Mouse (Mus musculus): ENCODE measurements around the gene Mical3. TPM values are rescaled to one million over a fixed set of nuclear protein-coding genes. Genes with fewer than 3 reads are reported as not detected.

The Mical3 gene
- total RNA-seq, 1 experiment from 2014 or later, result 65.9 TPM

DNA sequence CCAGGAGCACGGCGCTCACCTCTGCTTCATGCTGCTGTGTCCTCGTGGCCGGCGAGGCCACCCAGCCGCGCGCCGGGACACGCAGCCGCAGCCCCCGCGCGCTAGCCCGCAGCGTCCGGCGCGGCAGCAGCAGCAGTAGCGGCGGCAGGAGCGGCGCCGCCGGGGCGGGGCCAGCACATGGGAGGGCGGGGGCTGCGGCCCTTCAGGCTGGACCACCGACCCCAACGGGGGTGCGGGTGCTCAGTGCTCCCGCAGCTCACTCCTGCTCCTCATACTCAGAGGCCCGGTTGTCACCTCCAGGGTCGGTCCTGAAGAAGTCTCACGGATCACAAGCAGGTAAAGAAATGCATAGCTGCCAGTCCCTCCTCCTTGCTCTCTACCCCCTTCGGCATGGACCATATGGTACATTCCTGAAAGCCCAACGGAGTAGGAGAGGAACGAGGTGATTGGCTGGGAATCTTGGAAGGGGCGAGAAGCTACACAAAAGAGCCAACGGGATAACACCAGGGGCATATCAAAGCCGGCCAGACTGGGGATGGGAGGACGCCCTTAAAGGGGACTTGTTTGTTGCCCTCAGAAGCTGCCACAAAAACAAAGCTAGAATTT, 20.7 kb downstream of the Mical3 start:
- peak; percentile 82 for DNase-seq

- DNase-seq, result peak; percentile 36
Measured at GRCm38 (mm10) chr6:121109181-121109981, 21.4 kb downstream of the Mical3 start.

- no peak for DNase-seq
Measured at GRCm38 (mm10) chr6:121108075-121108474, 22.7 kb downstream of the Mical3 start.

GRCm38 (mm10) chr6:121106711-121107405, 23.9 kb downstream of the Mical3 start:
- no peak for DNase-seq

- DNase-seq, result no peak
Measured at GRCm38 (mm10) chr6:121105726-121106125, 25.1 kb downstream of the Mical3 start.

- no peak for DNase-seq
Measured at GRCm38 (mm10) chr6:121103406-121104171, 27.2 kb downstream of the Mical3 start.

DNA sequence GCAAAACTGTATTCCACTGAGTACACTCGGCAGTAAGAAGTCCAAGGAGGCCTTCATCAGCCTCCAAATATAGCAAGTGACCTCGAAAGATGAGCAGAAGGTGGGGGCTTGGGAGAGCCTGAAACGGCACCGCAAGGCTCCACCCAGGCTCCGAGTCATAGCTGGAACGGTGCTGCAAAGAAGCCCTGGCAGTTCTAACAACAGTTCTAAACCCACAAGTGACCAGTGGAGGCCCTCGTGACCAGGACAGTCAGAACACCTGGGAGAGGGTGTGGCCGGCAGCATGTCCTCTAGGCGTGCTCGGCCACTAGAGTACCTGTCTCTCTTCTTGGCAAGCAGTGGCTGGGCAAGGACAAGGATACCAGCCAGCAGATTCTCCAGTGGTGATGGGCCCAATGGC, 27.9 kb downstream of the Mical3 start:
- peak; percentile 47 for DNase-seq

- no peak for DNase-seq
Measured at GRCm38 (mm10) chr6:121102084-121102483, 28.7 kb downstream of the Mical3 start.

GRCm38 (mm10) chr6:121101201-121101600, 29.6 kb downstream of the Mical3 start:
- no peak for DNase-seq

GRCm38 (mm10) chr6:121099831-121100230, 31.0 kb downstream of the Mical3 start:
- no peak for DNase-seq

- no peak for DNase-seq
Measured at GRCm38 (mm10) chr6:121099228-121099608, 31.6 kb downstream of the Mical3 start.

DNA sequence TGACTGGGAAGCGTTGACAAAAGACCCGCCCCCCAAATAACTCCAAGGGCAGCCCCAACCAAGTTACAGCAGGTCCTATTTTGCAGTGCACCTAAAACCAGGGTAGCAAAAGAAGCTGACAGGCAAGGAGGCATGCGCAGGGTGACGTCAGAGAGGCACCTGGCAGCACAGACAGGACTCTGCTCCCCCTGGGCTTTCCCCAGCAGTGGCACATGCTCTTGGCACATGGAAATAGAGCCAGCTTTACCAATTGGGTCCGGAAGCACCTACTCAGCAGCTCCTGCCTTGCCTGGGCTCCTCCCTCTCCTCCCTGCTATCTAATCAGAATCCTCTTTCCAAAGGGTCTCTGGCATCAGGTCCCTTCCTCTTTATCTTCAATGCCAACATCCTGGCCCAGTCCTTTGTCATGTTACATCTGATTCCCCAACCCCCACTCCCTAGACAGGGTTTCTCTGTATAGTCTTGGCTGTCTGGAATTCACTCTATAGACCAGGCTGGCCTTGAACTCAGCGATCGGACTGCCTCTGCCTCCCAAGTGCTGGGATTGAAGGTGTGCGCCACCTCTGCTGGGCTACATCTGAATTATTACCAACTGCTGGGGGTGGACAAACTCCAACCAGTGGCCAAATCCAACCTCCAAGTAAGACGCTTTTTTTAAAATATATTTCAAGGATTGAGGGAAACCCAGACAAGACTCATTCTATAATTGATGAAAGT, 32.1 kb downstream of the Mical3 start:
- no peak for DNase-seq

- no peak for DNase-seq
Measured at GRCm38 (mm10) chr6:121098109-121098508, 32.7 kb downstream of the Mical3 start.

DNA sequence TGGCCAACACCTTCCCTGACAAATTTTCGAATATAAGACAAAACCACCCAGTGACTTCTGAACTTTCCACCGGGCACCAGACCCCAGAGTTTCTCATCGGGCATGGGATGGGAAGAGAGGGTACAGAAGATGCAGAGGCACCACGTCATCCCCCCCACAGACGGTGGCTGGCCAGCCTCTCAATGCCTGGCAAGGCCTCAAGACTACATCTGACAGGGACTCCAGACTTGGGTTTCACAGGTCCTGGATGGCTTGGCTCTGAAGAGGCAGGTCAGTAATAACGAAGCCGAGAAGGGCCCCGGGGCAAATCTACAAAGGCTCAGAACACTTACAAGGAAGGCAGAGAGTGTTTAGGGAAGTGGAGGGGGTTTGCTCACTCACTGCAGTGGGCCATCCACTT, 33.9 kb downstream of the Mical3 start:
- no peak for DNase-seq

DNA sequence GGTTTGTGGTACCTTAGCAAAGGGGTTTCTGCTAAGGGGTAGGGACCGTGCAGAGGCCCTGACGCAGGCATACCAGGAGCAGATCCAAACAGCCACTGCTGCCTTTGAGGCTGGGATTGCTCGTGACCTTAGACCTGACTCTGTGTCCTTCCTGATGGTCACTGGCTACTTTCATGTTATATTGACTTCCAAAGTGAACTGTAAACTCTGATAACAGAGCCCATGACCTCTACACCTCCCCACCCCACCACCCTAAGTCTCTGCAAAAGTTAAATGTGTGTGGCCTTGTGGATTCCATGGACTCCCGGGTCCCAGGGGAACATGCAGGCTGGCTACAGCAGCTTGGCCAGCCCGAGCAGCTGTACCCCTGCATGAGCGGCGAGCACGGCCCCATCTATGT, 34.4 kb downstream of the Mical3 start:
- DNase-seq, result no peak

- DNase-seq, result no peak
Measured at GRCm38 (mm10) chr6:121093662-121094408, 37.0 kb downstream of the Mical3 start.

- DNase-seq, result no peak
Measured at GRCm38 (mm10) chr6:121090786-121091185, 40.0 kb downstream of the Mical3 start.

DNA sequence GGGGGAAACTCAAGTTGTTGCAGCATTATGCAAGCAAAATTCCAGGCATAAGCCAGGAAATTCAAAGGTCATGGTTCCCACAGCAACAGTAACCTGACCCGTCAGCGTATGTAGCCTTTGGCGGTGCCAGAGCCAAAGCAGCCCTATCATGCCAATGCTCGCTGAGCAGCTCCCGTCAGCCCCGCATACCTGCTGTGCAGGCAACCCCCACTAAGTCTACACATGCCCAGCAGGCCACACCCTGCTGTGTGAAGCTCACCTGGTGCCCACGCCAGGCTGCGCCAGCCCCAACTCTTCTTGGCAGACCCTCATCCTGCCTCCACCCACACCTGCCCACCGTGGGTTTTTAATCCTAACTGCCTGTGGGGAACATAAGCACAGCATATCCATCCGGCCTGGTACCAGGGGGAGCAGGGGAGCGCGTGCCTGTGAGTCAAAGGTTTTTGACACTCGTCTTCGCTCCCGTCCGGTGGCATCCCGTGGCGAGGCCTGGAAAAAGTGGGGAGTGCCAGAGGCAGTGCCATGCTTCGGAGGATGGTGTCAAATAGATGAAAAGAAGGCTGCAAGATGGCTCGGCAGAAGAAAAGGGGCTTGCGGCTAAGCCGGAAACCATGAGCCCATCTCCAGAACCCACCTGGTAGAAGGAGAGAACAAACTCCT, 43.1 kb downstream of the Mical3 start:
- peak; percentile 39 for DNase-seq

DNA sequence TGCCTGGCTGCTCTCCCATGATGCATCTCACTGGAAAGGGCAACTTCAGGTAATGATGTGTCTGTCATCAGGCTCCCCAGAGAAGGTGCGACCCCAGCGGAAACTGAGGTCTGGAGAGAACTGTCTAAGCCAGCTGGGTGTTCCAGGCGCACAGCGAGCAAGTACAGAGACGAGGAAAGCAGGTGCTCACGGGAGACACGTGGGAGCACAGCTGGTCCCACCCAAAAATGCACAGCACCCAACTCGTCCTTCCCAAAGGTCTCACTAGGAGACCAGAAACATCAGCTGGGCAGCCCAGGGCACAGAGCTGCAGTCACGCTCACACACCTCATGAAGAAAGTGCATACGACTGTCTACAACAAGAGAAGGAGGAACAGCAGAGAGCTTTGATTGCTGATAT, 43.7 kb downstream of the Mical3 start:
- no peak for DNase-seq

- no peak for DNase-seq
Measured at GRCm38 (mm10) chr6:121086226-121086625, 44.6 kb downstream of the Mical3 start.

Measured in adrenal gland, postnatal 25 days (tissue).